Mouse (Mus musculus) CD4-positive, CD25-positive, alpha-beta regulatory T cell, adult 2 months (primary cell): ENCODE measurements around the gene Gab3.

Source experiments
- DNase-seq: peaks from one replicate; pipeline ENCODE4 v3.0.0-alpha.2; 2012; ENCODE audit warnings: low read depth, low spot score

Gab3 gene

DNA sequence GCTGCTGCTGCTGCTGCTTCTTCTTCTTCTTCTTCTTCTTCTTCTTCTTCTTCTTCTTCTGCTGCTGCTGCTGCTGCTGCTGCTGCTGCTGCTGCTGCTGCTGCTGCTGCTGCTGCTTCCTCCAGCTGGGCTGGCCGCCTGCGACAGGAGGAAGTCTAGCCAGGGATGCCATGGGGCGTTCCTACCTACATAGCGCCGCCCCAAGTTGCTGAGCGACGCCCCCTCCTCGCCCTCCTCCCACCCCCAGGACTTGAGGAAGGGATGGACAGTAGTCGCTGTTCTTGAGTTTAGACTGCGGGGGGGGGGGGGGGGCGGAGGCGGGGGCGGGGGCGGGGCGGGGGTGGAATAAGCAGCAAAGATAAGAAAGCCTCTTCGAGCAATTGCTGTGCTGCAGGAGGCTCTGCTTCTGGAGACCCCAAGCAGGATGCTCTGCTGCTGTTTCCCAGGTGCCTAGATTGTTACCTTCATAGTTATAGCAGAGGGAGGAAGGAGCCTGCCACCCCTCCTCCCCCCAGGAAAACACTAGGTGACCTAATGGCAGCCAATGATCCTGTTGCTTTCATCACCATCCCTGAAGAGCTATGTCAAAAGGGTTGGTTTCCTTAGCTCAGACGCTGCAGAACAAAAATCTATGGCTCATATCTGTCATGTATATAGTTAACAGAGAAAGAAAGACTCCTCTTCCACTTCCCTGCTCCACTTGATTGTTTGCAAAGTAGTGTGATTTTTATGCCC, at the start of gene Gab3:
Gab3 (minus strand) TSS at position 685 of the 735 bp plus-strand sequence.
- DNase-seq = peak; percentile 81

DNA sequence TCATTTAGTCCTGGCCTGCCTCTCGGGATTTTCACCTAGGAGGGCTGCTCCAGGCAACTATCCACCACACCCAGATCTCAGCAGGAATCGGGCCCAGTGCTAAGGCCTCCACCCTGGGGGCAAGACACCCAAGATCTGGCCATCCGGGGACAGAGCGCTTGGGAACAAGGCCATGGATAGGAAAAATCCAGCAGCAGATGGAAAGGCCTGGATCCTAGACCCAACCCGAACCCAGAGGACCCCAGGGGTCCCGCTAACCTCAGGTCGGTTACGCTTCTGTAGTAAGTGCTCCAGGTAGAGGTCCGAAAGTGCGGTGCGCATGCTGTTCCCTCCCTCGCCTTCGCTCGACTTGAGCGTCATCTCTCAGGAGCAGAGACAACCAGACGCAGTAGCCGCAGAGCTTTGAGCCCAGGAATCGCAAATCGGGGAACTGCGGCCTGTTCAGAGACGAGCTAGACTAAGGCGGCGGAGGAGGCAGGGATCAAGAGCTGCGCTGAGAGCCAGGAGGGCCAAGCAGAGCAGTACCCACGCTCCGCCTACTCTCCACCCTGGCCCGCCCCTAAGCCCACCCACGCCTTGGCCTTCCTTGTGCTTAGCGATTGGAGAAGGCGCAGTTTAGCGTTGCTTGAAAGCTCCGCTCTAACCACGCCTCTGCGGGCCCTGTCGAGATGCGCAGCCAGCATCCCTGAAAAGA, 45.4 kb upstream of the Gab3 start, which contains the start of gene Mpp1:
Mpp1 (minus strand) TSS at position 550 of the 694 bp plus-strand sequence.
- DNase-seq = peak; percentile 88

DNA sequence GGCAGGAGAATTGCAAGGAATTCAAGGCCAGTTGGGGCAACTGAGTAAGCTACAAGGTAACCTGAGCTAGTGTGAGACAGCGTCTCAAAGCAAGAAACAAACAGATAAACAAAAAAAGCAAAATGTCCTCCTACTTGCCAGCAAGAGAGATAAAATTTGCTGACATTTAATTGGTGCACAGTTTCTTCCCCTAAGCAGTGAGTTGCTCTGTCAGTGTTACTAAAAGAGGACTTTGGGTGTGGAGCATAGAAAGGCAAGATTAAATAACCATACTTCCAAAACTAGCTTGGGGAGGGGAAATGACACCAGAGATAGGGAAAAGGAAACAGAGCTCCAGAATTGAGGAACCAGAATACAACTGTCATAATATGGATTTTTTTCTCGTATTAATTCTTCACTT, 44.2 kb upstream of the Gab3 start:
- no peak for DNase-seq

DNA sequence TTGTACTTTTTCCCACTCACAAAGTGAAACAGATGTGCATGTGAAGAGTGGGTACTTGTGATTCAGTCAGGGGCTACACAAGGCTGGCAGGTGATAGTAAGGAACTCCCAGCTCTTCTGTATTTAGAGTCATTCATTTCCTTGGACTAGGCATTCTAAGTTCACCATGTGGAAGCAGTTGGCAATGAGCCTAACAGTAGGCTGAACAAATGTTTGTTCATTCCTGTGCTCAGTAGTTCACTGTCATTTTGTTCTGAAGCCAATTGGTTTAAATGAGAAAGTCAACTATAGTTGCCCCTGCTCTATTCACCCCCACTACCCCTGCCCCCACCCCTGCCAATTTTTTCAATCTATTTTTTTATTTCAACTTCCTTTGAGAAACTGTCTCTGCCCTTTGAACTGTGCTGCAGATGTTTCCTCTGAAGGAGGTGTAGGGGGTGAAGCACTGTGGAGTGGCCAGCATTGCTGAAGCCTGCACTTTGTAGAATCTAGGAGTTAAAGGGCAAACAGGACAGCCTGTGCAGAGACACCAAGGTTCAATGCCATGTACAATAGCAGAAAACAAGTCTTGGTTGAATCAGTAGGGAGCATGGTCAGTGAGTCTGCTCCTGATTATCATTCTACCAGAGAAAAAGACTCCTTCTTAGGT, 43.2 kb upstream of the Gab3 start:
- DNase-seq = peak; percentile 27

DNA sequence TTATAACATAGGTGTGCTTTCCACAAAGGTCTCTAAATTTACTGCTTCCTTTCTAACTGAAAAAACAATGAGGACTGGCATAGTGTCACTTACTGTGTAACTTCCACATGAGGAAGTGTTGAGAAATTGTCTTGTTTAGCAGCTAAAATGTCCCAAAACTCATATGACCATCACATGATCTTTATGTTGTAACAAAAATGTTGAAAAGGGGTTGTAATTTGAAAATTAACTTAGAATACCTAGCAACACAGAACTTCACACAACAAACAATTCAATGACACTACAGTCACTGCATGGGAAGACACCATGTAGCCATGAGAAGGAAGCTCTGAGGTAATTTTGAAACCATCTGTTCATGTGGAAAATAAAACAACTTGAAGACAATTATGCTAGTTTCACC, 41.6 kb upstream of the Gab3 start:
- no peak for DNase-seq

DNA sequence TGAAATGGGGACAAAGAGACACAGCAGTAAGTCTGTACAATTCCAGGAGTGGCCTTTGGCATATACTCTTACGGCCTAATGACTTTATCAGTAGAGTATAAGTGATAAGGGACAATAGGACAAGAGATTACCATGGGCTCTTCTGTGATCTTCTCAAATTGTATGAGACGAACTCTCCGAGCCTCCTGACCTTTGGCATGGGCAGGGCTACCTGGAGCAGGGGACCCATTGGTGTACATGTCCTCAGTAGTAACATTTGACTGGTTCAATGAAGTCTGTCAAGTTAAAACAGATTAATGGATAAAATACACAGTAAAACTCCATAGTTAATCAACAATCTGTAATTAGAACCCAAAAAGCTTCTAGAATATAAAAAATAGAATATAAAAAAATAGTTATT, 40.3 kb upstream of the Gab3 start:
- DNase-seq = no peak

DNA sequence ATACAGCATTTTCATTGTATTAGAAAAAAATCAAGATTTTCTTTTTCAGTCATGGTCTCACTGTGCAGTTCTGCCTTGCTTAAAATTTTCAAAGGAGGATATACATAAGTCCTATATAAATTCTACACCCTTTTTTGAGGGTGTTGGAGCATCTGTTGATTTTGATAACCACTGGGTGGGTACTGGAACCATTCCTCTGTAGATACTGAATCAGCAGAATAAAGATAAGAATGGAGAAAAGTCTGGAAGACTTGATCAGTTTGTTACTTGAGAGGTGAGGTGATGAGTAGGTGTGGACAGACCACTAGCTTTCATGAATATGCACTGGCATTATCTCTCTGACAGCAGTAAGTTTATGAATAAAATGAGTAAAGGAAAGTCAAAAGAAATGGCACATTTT, 30.3 kb upstream of the Gab3 start:
- no peak for DNase-seq

DNA sequence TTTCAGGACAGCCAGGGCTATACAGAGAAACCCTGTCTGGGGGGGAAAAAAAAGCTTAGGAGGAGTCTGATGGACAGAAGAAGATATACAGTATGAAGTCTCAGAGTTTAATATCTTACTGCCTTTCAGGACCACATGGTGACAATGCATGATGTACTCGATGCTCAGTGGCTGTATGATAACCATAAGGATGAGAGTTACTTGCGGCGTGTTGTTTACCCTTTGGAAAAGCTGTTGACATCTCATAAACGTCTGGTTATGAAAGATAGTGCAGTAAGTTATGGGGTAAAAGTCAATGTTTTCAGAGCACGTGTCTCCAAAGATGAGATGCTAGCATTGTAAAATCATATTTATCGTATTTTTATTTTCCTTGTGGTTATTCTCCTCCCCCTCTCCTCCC, 17.0 kb upstream of the Gab3 start:
- DNase-seq = no peak

DNA sequence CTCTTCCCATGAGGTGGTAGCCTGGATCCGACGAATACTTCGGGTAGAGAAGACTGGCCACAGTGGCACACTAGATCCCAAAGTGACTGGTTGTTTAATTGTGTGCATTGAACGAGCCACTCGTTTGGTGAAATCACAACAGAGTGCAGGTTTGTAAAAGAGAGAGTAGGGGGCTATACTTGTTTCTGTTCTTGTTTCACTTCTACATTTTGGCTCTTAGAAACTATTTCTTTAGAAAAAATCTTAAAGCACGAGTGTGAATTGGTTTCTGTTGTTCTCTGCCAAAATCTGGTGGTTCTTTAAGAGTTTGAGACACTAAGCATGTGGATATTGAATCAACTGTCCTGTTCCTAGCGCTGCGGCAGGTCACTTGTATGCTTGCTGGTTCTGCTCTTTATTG, 13.5 kb upstream of the Gab3 start:
- no peak for DNase-seq

DNA sequence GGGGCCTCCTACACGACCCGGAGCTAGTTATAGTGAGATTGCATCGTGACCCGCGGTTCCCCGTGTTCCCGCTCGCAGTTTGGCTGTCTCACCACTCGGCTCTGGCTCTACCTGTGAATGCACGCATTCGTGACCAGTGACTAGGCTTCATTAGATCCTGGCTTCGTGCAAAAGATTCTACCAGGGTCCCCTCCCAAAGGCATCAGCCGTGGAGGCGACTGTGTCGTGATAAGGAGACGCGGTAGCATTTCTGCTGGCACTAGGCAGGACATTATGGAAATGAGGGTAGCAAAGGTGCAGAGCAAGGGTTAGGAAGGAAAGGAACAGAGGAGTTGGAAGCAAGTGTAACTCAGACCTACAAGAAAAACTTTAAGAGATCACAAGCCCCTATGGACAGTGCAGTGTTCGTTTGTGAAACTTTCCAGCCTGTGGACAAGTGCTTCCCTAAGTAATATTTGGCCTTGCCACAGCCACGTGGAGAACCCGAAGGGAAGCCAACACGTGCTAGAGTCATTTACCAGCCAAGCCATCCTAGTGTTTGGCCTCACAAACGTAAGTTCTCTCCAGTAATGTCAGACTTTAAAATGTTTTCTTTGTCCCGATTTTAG, 11.0 kb upstream of the Gab3 start:
- no peak for DNase-seq

DNA sequence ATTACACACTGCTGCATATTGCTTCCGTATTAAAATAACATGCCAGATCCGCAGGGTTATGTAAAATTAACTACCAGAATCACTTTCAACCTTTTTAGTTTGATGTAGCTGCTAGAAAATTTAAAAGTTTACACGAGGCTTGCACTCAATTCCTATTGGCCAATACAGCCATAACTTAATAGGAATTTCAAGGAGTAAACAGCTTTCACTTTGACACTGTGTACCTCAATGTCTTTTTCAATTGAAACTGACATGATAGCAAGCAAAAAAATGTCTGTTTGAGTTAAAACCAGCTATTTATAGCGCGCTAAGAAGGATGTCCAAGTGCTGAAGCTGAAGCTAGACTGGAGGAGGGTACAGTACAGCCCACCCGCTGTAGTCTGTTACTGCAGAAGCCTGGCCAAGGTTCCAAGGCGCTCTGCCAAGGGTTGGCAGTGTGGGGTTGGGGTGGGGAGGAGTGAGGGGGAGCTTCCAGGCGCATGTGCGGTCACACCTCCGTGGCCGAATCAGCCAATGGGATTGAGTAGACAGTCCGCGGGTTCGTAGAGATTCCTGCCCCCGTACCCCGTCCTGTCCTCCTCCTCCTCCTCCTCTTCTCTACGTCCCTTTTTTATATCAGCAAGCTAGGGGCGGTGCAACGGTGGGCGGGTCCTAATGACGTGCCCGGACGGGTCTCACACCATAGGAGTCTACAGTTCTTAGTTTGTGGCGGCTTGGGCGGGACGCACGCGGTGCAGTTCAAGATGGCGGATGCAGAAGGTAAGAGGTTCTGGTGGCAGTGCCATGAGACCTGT, 10.3 kb upstream of the Gab3 start, which contains the start of gene Dkc1:
Dkc1 (plus strand) TSS at position 486 of the 794 bp plus-strand sequence.
- peak; percentile 95 for DNase-seq

DNA sequence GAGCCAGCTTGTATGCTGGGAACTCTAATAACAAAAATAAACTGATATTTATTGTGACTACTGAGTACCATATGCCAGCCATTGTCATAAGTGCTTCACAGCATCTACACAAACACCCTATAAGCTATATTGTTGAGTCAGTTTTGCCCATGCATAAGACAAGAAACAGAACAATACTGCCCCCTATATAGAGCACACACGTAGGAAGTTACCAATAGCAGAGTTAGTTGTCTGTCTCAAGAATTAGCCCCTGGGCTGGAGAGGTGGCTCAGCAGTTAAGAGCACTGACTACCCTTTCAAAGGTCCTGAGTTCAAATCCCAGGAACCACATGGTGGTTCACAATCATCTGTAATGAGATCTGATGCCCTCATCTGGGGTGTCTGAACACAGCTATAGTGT, 396 bp upstream of the Gab3 start:
- peak; percentile 38 for DNase-seq

DNA sequence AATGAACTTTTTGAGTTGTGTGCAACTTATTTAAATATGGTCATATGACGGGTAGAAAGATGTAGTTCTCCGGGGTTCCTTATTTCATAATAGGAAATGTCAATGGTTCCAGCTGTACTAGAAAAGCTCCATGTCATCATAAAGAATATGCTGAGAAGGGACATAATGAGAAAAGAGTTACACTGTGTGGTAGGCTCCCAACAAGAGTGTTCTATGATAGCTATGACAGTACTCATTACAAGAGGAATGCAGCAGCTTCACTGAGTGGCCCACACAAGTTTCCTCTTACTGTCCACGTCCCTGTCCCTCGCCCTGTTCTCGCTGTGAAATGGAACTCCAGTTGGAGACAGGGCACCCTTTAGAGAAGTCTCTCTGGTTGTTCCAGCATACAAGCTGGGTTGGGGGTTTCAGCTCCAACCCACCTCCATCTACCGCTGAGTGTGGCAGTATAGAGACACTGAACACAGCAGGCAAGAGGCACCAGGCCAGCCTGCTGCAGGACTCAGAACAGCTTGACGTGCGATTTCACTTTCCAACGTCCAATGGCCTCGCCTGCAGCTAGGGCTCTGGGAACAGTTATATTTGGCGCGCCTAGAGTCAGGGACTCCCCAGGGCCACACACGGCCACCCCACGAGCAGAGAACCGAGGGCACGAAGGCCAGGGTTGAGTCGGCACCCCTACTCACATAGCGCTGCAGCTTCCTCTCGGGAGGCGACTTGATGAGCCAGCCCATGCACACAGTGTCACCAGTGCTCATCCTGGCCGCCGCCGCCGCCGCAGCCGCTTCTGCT, 1.1 kb downstream of the Gab3 start:
- DNase-seq = no peak

DNA sequence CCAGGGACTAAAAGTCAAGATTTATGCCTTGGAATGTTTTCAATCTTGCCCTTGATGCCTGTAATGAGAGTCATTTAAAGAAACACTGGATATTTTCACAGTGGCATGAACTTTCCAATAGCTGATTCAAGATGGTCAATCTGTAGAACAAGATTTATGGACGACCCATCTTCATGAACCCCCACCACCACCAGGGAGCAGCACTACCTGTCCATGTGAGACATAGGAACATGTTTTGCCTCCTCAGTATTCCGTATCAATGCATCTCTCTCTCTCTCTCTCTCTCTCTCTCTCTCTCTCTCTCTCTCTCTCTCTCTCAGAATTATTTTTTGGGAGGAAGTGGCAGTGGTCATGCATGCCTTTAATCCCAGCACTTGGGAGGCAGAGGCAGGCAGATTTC, 2.9 kb downstream of the Gab3 start:
- peak; percentile 60 for DNase-seq

DNA sequence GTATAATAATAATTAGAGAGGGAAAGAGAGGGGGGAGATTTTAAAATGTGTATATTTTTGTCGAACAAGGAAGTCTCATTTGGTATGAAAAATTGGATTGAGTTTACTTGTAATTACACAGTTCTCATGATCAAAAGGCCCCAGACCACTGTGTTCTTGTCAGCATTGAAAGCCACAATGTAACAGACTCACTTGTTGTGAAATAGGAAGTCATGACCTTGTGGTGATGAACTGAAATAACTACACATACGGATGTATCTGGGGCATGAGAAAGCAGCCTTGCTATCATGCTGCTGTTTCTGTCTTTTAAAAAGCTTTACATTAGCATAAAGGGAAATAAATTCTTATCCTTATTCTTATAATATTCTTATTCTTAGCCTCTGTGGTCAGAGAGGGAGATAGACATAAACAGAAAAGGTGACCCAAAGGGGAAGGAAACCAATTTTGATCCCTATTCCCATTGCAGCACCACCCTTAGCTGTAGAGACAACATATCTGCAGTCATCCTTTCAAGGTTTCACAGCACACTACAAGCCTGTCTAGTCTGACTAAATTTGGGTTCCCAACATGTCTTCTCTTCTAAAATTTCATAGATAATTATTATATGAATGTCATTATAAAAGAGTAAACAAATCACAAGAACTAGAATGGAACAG, 29.0 kb downstream of the Gab3 start:
- no peak for DNase-seq

DNA sequence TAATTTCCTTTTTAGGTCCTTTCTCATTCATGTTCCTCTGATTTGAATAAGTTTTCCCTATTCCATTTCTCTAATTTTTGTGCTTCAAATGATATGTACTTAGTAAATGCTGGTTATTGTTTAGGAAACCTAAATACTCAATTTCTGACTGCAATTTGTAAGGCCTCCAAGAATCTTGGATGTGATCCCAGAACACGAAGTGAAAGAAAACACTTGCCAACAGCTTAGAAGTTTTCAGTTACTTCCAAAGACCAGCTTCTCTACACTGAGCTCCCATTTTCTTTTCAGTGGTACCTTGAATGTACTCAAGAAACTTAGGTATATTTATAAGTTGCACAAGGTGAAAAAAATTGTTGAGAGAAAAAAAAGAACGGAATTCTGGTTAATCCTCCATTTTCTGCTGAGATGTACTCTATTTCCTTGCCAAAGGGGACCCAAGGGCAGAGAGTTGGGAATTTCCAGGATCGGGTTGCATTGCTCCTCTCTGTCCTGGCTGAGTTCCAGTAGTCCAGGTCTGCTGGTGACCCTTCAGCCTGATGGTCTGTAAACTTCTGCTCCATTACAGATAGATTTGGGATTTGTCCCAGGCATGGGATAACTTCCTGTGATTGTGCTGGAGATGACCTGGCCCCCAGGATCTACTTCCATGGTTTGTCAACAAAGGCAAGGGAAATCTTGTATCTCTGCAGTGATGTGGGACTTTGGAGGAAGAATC, 38.2 kb downstream of the Gab3 start:
- no peak for DNase-seq

DNA sequence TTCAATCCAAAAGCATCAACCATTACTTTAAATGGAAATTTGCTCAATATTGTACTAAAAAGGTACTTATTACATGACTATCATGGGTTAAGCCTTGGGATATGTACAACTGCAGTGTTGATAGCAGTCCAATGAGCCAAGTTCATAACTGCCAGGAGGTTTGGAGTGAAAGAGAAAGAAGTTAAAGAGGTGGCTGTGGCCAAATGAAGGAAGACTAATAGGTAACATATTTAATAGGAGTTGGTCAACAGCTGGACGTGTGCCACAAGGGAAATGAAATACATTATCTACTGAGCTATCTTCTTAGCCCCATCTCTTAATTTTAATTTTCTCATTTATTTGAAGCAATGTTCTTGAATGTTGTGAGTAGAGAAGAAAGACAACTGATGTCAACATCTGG, 39.3 kb downstream of the Gab3 start:
- DNase-seq = no peak

DNA sequence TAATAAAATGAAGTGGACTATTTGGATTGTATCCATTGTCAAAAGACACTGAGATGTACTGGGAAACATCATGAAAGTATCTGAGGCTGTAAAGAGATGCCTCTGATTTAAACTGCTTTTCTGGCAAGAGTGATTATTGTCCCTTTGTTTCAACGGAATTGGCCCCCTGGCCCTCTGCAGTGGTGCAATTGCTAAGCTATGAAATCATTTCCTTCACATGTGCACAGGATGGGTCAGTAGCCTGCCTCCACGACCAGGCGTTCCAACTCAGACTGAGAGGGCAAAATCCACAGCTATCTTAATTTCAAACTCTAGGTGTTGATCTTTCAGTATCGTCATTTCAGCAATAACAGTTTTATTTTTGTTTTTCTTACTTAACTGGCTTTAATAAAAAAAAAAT, 40.7 kb downstream of the Gab3 start:
- no peak for DNase-seq

DNA sequence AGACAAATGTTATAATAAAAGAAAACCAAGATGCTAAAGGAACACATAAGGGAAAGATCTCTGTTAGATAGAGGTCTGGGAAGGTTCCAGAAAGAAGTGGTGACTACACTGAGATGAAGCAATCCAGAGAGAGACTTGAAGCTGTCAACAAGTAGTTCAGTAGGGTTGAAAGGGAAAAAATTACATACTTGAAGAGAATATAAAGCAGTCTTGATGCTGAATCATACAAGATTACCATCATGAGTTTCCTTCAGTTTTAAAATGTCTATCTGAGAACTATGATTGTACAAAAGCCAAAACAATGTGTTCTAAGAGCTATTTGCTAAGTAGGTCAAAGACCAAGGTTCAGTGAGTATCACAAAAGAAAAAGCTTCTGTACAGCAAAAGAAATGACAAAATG, 48.6 kb downstream of the Gab3 start:
- no peak for DNase-seq
